Mouse (Mus musculus): Measurements from ENCODE around the gene Twist2.

DNA sequence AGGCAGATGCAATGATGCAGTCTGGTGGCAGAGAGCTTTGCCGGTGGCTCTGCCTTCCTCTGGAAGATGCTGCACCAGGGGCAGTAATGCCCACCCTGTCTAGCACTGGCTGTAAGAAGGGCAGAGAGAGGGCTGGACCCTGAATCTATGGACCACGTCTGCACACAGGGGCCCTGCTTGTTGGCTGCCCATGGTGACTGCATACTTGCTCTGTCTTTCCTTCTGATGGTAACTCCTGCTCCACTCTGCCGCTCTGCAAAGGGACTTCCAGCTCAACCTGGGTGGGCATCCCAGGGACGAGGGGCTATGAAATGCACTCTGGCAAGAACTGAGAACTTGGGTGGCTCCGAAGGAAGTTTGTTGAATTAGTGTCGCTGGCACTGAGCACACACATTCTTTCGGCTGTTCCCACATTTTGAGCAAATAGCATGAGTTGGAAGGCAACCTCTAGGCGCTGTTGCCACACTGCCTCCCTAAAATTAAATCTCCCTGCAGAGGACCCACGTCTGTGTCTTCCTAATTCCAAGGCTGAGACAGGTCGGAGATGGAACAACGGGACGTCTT lies 38.7 kb upstream of the Twist2 start:
- TF ChIP-seq EP300 (IDR thresholded peaks at IDR 0.05; ENCODE audit: low read depth), result no peak
- TF ChIP-seq CTCF (IDR thresholded peaks at IDR 0.05; ENCODE audit: low read depth), result no peak
